Mouse (Mus musculus): ENCODE data around the gene Stk33. TPM values are rescaled to one million over a fixed set of nuclear protein-coding genes. Genes with fewer than 3 reads are reported as not detected.
A peak's percentile ranks its signal among the peaks of the same experiment; 100 is the strongest.

The Stk33 gene
- polyA plus RNA-seq (2015; fragmentation: Nextera tagmentation; extraction: Ambion mirVana): 5.3 TPM in 2 replicates

DNA sequence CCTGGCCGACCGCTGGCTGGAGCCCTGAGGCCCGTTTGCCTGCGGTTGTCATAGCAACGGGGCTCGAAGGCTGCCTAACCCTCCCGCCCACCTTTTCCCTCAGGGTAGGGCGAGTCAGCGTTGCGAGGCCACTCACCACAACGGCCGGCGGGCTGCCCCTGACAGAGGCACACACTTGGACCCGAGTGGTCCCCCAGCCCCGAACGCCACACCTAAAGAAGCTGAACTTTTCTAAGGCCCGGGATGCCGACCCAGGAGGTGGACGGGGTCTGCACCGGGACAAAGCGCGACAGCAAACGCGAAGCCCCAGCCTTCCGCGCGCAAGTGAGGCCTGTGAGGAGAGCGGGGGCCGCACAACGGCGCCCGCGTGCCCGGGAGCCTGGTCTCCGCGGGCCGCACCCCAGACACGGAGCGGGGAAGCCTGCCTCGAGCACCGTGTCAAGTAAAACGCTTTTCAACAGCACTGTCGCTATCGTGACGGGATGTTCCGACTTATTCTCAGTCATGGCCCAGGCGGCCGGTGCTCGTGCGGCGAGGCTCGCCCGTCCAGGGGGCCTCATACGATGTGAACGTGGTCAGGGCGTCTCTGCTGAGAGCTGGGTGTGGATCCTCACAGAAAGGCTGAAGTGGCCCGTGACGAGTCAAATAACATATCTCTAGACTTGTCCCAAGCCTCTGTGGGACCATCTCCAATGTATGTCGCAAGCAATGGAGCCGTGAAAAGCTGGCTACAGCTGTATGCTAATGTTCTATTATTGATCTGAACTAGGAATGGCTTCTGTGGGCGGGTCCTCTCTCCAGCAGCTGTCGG is at the start of gene Stk33:
Gene Stk33 (minus strand): TSS at position 301 of the 811 bp plus-strand sequence.
- H3K4me2 ChIP-seq: peak within 1 kb of the TSS; percentile 84
- peak within 1 kb of the TSS; percentile 10; the same call in 1 of the 2 replicates for H3K27ac ChIP-seq (replicated peaks)
- H3K9me3 ChIP-seq (replicated peaks): no peaks in the 10 kb centered on the region
- peak; percentile 85 for ATAC-seq (ENCODE audit: low FRiP score)
- peak within 1 kb of the TSS; percentile 46 for H3K4me3 ChIP-seq (replicated peaks)
- peaks cover 21% of the 10 kb centered on the region for H3K4me1 ChIP-seq
- no peaks in the 10 kb centered on the region for H3K36me3 ChIP-seq
- H3K27me3 ChIP-seq (replicated peaks): no peaks in the 10 kb centered on the region; the same call in 1 of the 2 replicates
- H3K9ac ChIP-seq (replicated peaks): peak within 1 kb of the TSS; percentile 64
- under 1% methylated on average over 62 of the region's 62 CpGs for WGBS

DNA sequence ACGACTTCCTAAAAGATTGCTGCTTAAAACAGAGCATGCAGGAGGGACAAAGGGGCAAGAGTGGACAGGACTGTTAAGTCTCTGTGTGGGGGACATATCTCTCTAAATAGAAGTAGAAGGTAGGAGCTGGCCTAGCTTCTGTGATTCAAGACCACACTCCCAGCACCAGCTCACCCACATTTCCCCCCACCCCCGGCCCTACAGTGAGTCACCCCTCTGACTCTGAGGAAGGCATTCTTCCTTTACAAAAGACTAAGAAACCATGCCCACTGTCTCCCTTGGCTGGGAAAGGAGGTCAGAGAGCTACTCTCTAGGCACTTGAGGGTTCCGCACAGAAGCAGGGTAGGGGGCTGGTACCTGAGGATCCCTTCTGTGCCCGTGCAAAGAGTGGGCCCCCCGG is 45.3 kb upstream of the Stk33 start:
- no peaks in the 10 kb centered on the region for H3K27me3 ChIP-seq (replicated peaks)
- 63% methylated on average over 5 of the region's 5 CpGs for WGBS
- H3K9me3 ChIP-seq (replicated peaks): no peaks in the 10 kb centered on the region
- H3K9ac ChIP-seq (replicated peaks): no peak overlapping the region
- H3K4me2 ChIP-seq: no peak overlapping the region
- H3K36me3 ChIP-seq: no peaks in the 10 kb centered on the region
- no peak for ATAC-seq (ENCODE audit: low FRiP score)
- H3K4me1 ChIP-seq: no peaks in the 10 kb centered on the region
- no peak overlapping the region for H3K27ac ChIP-seq (replicated peaks)
- no peak overlapping the region for H3K4me3 ChIP-seq (replicated peaks)

DNA sequence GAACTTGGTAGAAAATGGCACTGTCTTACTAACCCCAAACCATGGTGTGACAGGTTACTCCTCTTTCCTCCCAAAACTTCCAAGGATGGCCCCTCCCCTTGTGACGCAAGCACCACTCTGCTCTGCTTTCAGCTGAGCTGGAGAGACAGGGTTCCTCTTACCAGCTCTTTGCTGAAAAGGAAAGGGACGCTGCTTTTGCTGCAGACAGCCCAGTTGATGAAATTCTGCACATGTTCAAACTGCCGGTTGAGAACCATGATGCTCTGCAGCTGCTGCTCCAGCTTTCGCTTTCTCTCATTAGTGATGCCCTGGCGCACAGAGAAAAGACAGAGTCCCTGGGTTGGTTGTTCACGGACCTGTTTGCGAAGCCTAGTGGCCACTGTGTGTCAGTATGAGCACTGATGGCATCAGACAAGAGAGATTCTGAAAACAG is 41.9 kb upstream of the Stk33 start:
- Histone ChIP-seq H3K9ac (replicated peaks) (0 out of 2 replicates have a peak overlapping the region, but pooled peaks have one; percentile 15), H3K4me1 (no peaks in the 10 kb centered on the region), H3K27ac (replicated peaks) (no peak overlapping the region), H3K36me3 (no peaks in the 10 kb centered on the region), H3K4me2 (peak overlapping the region; percentile 33), H3K9me3 (replicated peaks) (no peaks in the 10 kb centered on the region), H3K27me3 (replicated peaks) (no peaks in the 10 kb centered on the region), H3K4me3 (replicated peaks) (no peak overlapping the region)
- 26% methylated on average over 7 of the region's 7 CpGs for WGBS
- ATAC-seq (ENCODE audit: low FRiP score): peak; percentile 56

DNA sequence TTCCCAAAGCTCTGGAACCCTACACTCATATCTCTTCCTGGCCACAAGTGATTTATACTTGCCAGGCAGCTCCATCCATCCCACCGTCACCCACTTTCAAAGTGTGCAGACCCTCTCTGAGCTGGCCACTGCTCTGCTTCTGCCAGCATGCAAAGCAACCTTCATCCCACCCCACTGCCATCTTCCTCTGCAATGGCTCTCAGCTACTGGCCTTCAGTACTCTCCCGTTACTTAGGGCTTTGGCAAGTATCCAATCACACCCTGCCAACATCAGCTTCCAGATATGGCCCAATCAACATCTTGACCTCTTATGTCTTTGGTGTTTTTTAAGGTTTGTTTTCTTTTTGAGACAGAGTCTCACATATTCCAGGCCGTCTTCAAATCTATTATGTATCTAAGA is 39.0 kb upstream of the Stk33 start:
- H3K9me3 ChIP-seq (replicated peaks): no peaks in the 10 kb centered on the region
- 85% methylated on average over 3 of the region's 3 CpGs for WGBS
- ATAC-seq (ENCODE audit: low FRiP score): no peak

DNA sequence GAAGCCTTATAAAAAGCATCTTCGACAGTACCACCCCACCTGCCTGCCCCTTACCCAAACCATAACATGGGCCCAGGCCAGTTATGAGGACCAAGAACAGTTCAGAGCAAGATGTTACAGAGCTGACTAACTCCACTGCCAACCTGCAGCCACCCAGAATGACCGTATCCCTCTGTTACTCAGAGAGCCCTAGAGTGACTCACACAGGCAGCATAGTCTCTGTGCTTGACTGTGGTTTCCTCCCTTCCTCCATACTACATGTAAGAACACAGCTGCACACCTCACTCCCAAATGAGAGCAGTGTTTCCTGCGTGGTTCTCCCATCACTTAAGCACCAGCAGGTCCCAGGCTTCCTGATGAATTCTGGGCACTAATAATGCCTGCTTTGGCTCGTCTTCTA is 31.8 kb upstream of the Stk33 start:
- no peak for ATAC-seq (ENCODE audit: low FRiP score)
- Histone ChIP-seq H3K4me3 (replicated peaks) (no peak overlapping the region), H3K27ac (replicated peaks) (no peak overlapping the region), H3K9ac (replicated peaks) (no peak overlapping the region), H3K9me3 (replicated peaks) (no peaks in the 10 kb centered on the region), H3K27me3 (replicated peaks) (no peaks in the 10 kb centered on the region), H3K36me3 (no peaks in the 10 kb centered on the region), H3K4me1 (peaks cover 5% of the 10 kb centered on the region; the same call in 1 of the 2 replicates), H3K4me2 (no peak overlapping the region)
- WGBS: 67% methylated on average over 4 of the region's 4 CpGs

More for the DNA sequence above, 39.0 kb upstream of the Stk33 start:
- Histone ChIP-seq H3K4me1 (no peaks in the 10 kb centered on the region), H3K9ac (replicated peaks) (no peak overlapping the region), H3K4me3 (replicated peaks) (no peak overlapping the region), H3K27ac (replicated peaks) (no peak overlapping the region), H3K36me3 (no peaks in the 10 kb centered on the region), H3K27me3 (replicated peaks) (no peaks in the 10 kb centered on the region), H3K4me2 (no peak overlapping the region)

DNA sequence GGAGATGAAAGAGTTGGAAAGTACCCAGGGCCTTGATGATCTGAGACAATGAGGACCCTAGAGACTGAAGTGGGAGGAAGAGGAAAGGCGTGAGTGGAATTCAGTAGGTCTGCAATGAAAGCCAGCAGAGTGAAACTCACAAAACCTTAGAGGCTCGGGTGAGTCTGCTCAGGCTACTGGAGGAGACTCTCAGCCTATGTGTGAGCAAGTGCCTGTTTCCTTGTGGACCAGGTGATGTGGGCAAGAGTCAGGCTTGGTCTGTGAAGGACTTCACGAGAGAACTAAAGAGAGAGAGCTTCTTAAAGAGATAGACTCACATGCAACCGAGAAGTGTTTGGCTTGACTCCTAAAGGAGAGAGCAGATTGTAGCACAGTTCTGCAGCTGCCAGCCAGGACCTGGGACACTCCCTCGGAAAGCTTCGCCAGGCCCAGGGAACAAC is 29.4 kb upstream of the Stk33 start:
- Histone ChIP-seq H3K27ac (replicated peaks) (no peak overlapping the region), H3K27me3 (replicated peaks) (no peaks in the 10 kb centered on the region), H3K4me1 (peaks cover 5% of the 10 kb centered on the region; the same call in 1 of the 2 replicates), H3K36me3 (no peaks in the 10 kb centered on the region), H3K9ac (replicated peaks) (no peak overlapping the region), H3K4me2 (no peak overlapping the region), H3K9me3 (replicated peaks) (no peaks in the 10 kb centered on the region), H3K4me3 (replicated peaks) (no peak overlapping the region)
- ATAC-seq (ENCODE audit: low FRiP score): no peak
- WGBS: 52% methylated on average over 6 of the region's 6 CpGs

DNA sequence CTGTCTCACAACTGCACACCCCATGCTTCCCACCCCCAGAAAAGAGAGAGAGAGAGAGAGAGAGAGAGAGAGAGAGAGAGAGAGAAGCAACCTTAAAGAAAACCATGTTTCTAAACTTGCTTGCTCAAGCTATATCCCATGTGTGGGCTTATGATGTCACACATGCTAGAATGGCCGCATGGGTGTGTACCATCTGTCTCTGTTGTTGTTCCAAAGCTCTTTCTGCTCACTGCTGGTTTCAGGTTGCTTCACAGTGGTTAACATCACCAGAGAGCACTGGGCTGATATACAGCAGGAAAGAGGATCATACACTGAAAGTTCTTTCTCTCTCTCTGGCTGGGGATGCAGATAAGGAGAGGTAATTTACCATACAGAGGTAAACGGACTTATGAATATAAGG is 28.7 kb upstream of the Stk33 start:
- H3K4me2 ChIP-seq: no peak overlapping the region
- H3K4me3 ChIP-seq (replicated peaks): no peak overlapping the region
- no peak overlapping the region for H3K27ac ChIP-seq (replicated peaks)
- H3K9ac ChIP-seq (replicated peaks): no peak overlapping the region
- ATAC-seq (ENCODE audit: low FRiP score): no peak
- H3K4me1 ChIP-seq: peaks cover 5% of the 10 kb centered on the region; the same call in 1 of the 2 replicates
- H3K9me3 ChIP-seq (replicated peaks): no peaks in the 10 kb centered on the region
- H3K27me3 ChIP-seq (replicated peaks): no peaks in the 10 kb centered on the region
- 70% methylated on average over 2 of the region's 2 CpGs for WGBS
- no peaks in the 10 kb centered on the region for H3K36me3 ChIP-seq

DNA sequence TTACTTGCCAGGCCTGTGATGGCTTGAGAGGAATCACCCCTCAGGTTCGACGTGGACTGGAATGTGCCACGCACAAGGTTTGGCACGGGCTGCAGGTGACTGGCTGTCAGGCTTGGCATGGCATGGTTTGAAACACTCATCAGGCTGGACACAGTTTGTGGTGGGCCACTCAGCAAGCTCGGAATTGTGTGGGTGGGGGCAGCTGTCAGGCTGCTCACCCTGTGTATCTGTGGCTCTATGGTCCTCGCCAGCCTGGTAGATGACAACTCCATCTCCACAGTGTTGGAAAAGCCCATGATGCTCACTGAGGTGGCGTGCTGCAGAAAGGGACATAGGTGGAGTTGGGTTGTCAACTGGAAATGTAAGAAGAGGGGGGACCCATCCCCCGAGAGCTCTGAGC is 21.8 kb upstream of the Stk33 start:
- ATAC-seq (ENCODE audit: low FRiP score): no peak
- H3K36me3 ChIP-seq: no peaks in the 10 kb centered on the region
- no peaks in the 10 kb centered on the region for H3K27me3 ChIP-seq (replicated peaks)
- no peak overlapping the region for H3K9ac ChIP-seq (replicated peaks)
- WGBS: 93% methylated on average over 8 of the region's 8 CpGs
- H3K4me3 ChIP-seq (replicated peaks): no peak overlapping the region
- H3K9me3 ChIP-seq (replicated peaks): no peaks in the 10 kb centered on the region
- H3K4me2 ChIP-seq: no peak overlapping the region
- H3K27ac ChIP-seq (replicated peaks): no peak overlapping the region
- no peaks in the 10 kb centered on the region for H3K4me1 ChIP-seq

DNA sequence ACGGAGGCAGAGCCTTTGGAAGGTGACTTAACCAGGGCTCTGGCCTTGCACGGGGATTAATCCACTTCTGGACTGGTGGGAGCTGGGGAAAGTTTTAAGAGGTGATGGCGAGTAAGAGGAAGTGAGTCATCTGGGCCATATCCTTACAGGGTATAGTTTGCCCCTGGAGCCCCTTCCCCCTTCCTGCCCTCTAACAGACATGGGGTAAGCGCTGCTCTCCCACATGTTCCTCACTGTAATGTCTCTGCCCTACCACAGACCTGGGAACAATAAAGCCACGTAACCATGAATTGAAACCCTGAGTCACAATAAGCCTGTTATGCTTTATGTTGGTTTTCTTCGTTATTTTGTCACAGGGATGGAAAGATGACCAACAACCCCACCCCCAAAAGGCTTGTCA is 17.7 kb upstream of the Stk33 start:
- WGBS: 86% methylated on average over 6 of the region's 6 CpGs
- no peak overlapping the region for H3K4me3 ChIP-seq (replicated peaks)
- no peak overlapping the region for H3K4me2 ChIP-seq
- H3K9ac ChIP-seq (replicated peaks): no peak overlapping the region
- H3K27ac ChIP-seq (replicated peaks): no peak overlapping the region
- no peaks in the 10 kb centered on the region for H3K4me1 ChIP-seq
- H3K36me3 ChIP-seq: no peaks in the 10 kb centered on the region
- no peaks in the 10 kb centered on the region for H3K27me3 ChIP-seq (replicated peaks)
- no peak for ATAC-seq (ENCODE audit: low FRiP score)
- no peaks in the 10 kb centered on the region for H3K9me3 ChIP-seq (replicated peaks)

DNA sequence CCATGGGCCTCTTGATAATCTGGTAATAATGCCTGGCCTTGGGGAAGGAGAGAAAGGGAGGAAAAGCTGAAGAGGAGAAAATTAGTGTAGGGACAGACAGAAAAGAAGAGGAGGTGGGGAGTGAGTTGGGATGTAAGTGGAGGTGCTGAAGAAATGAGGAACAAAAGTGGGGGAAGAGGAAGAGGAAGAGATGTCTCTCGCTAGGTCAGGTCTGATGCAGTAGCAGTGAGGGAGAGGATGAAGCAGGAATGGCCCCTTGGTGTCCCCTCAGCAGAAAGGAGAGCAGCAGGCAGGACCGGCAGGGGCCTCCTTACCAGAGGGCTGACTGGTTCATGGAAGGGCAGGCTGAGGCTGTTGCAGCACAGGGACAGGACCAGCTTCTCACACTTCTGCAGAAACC is 16.9 kb upstream of the Stk33 start:
- Histone ChIP-seq H3K9me3 (replicated peaks) (no peaks in the 10 kb centered on the region), H3K27ac (replicated peaks) (no peak overlapping the region), H3K36me3 (no peaks in the 10 kb centered on the region), H3K4me2 (no peak overlapping the region), H3K9ac (replicated peaks) (no peak overlapping the region), H3K27me3 (replicated peaks) (no peaks in the 10 kb centered on the region), H3K4me3 (replicated peaks) (no peak overlapping the region), H3K4me1 (no peaks in the 10 kb centered on the region)
- ATAC-seq (ENCODE audit: low FRiP score): no peak
- WGBS: 76% methylated on average over 2 of the region's 2 CpGs

DNA sequence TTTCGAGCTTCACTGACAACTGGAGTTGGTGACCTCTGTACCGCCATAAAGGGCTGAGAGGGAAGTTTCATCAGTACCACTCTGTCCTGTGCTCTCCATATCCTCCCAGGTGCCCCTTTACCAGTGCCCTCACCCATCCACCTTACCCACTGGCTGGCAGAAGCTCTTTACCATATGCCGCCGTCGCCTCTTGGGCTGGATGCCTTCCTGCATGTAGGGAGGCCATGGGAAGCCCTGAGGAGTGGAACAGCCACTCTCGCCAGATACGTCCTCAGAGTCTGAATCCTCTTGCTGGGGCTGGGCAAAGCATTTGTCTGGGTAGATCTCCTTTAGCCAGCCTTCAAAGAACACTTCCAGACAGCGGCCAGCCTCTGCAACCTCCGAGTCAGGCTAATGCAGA is 16.0 kb upstream of the Stk33 start:
- Histone ChIP-seq H3K4me3 (replicated peaks) (no peak overlapping the region), H3K9me3 (replicated peaks) (no peaks in the 10 kb centered on the region), H3K4me1 (no peaks in the 10 kb centered on the region), H3K27me3 (replicated peaks) (no peaks in the 10 kb centered on the region), H3K36me3 (no peaks in the 10 kb centered on the region), H3K9ac (replicated peaks) (no peak overlapping the region), H3K4me2 (no peak overlapping the region), H3K27ac (replicated peaks) (no peak overlapping the region)
- WGBS: 89% methylated on average over 9 of the region's 9 CpGs
- ATAC-seq (ENCODE audit: low FRiP score): no peak

DNA sequence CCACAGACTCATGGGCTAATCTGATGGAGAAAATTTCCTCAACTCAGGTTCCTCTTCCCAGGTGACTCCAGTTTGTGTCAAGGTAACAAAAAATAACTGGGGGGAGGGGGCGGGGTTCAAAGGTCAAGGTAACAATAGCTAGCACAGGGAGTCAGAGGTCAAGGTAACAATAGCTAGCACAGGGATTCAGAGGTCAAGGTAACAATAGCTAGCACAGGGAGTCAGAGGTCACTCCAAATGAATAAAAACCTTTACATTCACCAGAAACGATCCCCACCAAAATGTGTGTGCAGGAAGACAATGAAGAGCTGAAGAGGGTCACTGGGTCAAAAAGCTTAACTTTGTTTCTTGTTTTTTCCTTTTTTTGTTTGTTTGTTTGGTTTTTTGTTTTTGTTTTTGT is 9.2 kb upstream of the Stk33 start:
- Histone ChIP-seq H3K4me3 (replicated peaks) (no peak overlapping the region), H3K27me3 (replicated peaks) (no peaks in the 10 kb centered on the region), H3K4me2 (no peak overlapping the region), H3K9ac (replicated peaks) (no peak overlapping the region), H3K27ac (replicated peaks) (no peak overlapping the region), H3K36me3 (no peaks in the 10 kb centered on the region), H3K4me1 (no peaks in the 10 kb centered on the region), H3K9me3 (replicated peaks) (no peaks in the 10 kb centered on the region)
- no peak for ATAC-seq (ENCODE audit: low FRiP score)
- WGBS: 48% methylated on average over 2 of the region's 2 CpGs

Measured in neural tube, embryonic 15.5 days (tissue).